Mouse (Mus musculus): ENCODE data around the gene Ssr4. TPM values are rescaled to one million over a fixed set of nuclear protein-coding genes. Genes with fewer than 3 reads are reported as not detected.
A peak's percentile ranks its signal among the peaks of the same experiment; 100 is the strongest.
"Not testable (repeated sequence)": the region's sequence is repeated elsewhere in the genome, so short reads cannot be mapped to it uniquely, and the experiment has no call there.

Gene Ssr4
- 111 and 116 TPM in 2 replicates for polyA plus RNA-seq (2016; fragmentation: Nextera tagmentation; extraction: Ambion mirVana)

- WGBS, result 12% methylated on average over 52 of the region's 52 CpGs
- peak; percentile 92 for DNase-seq (ENCODE audit: low spot score)
- Histone ChIP-seq H3K27ac (peak within 1 kb of the TSS; percentile 91), H3K4me1 (0 out of 2 replicates have a peak, but pooled peaks cover 6% of the 10 kb centered on the region), H3K9me3 (replicated peaks) (no peaks in the 10 kb centered on the region), H3K27me3 (ENCODE audit: low read depth, poor library complexity, severe bottlenecking) (peaks cover 95% of the 10 kb centered on the region), H3K36me3 (peaks cover 36% of the 10 kb centered on the region), H3K4me3 (peak within 1 kb of the TSS; percentile 63)
These were observed at the start of gene Ssr4, which contains the start of gene Idh3g for GRCm38 (mm10) chrX:73786364-73787224. Gene Ssr4, plus strand, starts transcription at chrX:73787028. Gene Idh3g, minus strand, starts transcription at chrX:73786897.

- Histone ChIP-seq H3K36me3 (no peaks in the 10 kb centered on the region), H3K4me3 (no peak overlapping the region), H3K9me3 (replicated peaks) (no peaks in the 10 kb centered on the region), H3K27me3 (ENCODE audit: low read depth, poor library complexity, severe bottlenecking) (peaks cover 54% of the 10 kb centered on the region), H3K27ac (no peak overlapping the region), H3K4me1 (no peaks in the 10 kb centered on the region)
- DNase-seq (ENCODE audit: low spot score), result no peak
- WGBS, result 80% methylated on average over 1 of the region's 1 CpGs
These were observed 48.7 kb upstream of the Ssr4 start for GRCm38 (mm10) chrX:73738155-73738554.

GRCm38 (mm10) chrX:73739151-73739550 lies 47.7 kb upstream of the Ssr4 start:
- Histone ChIP-seq H3K36me3 (no peaks in the 10 kb centered on the region), H3K4me1 (no peaks in the 10 kb centered on the region), H3K4me3 (no peak overlapping the region), H3K27me3 (ENCODE audit: low read depth, poor library complexity, severe bottlenecking) (peaks cover 46% of the 10 kb centered on the region), H3K9me3 (replicated peaks) (no peaks in the 10 kb centered on the region), H3K27ac (no peak overlapping the region)
- 79% methylated on average over 5 of the region's 5 CpGs for WGBS
- no peak for DNase-seq (ENCODE audit: low spot score)

- 93% methylated on average over 7 of the region's 7 CpGs for WGBS
- H3K4me3 ChIP-seq; DNase-seq (ENCODE audit: low spot score): not testable (repeated sequence)
These were observed 47.0 kb upstream of the Ssr4 start for GRCm38 (mm10) chrX:73739841-73740240.

GRCm38 (mm10) chrX:73744774-73745481 lies 41.9 kb upstream of the Ssr4 start:
- Histone ChIP-seq H3K27me3 (ENCODE audit: low read depth, poor library complexity, severe bottlenecking) (peaks cover 11% of the 10 kb centered on the region; the same call in 1 of the 2 replicates), H3K4me3 (no peak overlapping the region), H3K9me3 (replicated peaks) (no peaks in the 10 kb centered on the region), H3K36me3 (no peaks in the 10 kb centered on the region), H3K27ac (no peak overlapping the region), H3K4me1 (no peaks in the 10 kb centered on the region)
- 80% methylated on average over 1 of the region's 1 CpGs for WGBS
- no peak for DNase-seq (ENCODE audit: low spot score)

More at GRCm38 (mm10) chrX:73739841-73740240, 47.0 kb upstream of the Ssr4 start:
- H3K9me3 ChIP-seq (replicated peaks); H3K27ac ChIP-seq; H3K4me1 ChIP-seq; H3K36me3 ChIP-seq: not testable (repeated sequence)
- peaks cover 39% of the 10 kb centered on the region for H3K27me3 ChIP-seq (ENCODE audit: low read depth, poor library complexity, severe bottlenecking)

GRCm38 (mm10) chrX:73748977-73749376 lies 37.9 kb upstream of the Ssr4 start:
- no peaks in the 10 kb centered on the region for H3K4me1 ChIP-seq
- 96% methylated on average over 1 of the region's 1 CpGs for WGBS
- H3K27ac ChIP-seq, result no peak overlapping the region
- no peak for DNase-seq (ENCODE audit: low spot score)
- no peaks in the 10 kb centered on the region for H3K36me3 ChIP-seq
- H3K27me3 ChIP-seq (ENCODE audit: low read depth, poor library complexity, severe bottlenecking), result peaks cover 33% of the 10 kb centered on the region
- H3K9me3 ChIP-seq (replicated peaks), result no peaks in the 10 kb centered on the region
- H3K4me3 ChIP-seq, result no peak overlapping the region

- Histone ChIP-seq H3K27me3 (ENCODE audit: low read depth, poor library complexity, severe bottlenecking) (peaks cover 81% of the 10 kb centered on the region), H3K4me3 (no peak within 1 kb of the TSS), H3K36me3 (no peaks in the 10 kb centered on the region), H3K9me3 (replicated peaks) (no peaks in the 10 kb centered on the region), H3K27ac (no peak within 1 kb of the TSS), H3K4me1 (no peaks in the 10 kb centered on the region)
- no peak for DNase-seq (ENCODE audit: low spot score)
- 72% methylated on average over 5 of the region's 5 CpGs for WGBS
These were observed 30.3 kb upstream of the Ssr4 start, which contains the start of gene Plxnb3 for GRCm38 (mm10) chrX:73756334-73757140. Gene Plxnb3, plus strand, starts transcription at chrX:73757090.

GRCm38 (mm10) chrX:73758611-73759290 lies 28.1 kb upstream of the Ssr4 start:
- no peaks in the 10 kb centered on the region for H3K4me1 ChIP-seq
- WGBS, result 89% methylated on average over 13 of the region's 13 CpGs

GRCm38 (mm10) chrX:73765311-73765710 lies 21.5 kb upstream of the Ssr4 start:
- Histone ChIP-seq H3K27me3 (ENCODE audit: low read depth, poor library complexity, severe bottlenecking) (peaks cover 77% of the 10 kb centered on the region), H3K36me3 (no peaks in the 10 kb centered on the region), H3K27ac (no peak overlapping the region), H3K4me1 (no peaks in the 10 kb centered on the region), H3K4me3 (no peak overlapping the region), H3K9me3 (replicated peaks) (no peaks in the 10 kb centered on the region)
- WGBS, result 60% methylated on average over 1 of the region's 1 CpGs
- no peak for DNase-seq (ENCODE audit: low spot score)

More at GRCm38 (mm10) chrX:73758611-73759290, 28.1 kb upstream of the Ssr4 start:
- Histone ChIP-seq H3K27ac (no peak overlapping the region), H3K4me3 (no peak overlapping the region), H3K36me3 (no peaks in the 10 kb centered on the region), H3K9me3 (replicated peaks) (no peaks in the 10 kb centered on the region), H3K27me3 (ENCODE audit: low read depth, poor library complexity, severe bottlenecking) (peaks cover 84% of the 10 kb centered on the region)
- no peak for DNase-seq (ENCODE audit: low spot score)

GRCm38 (mm10) chrX:73767267-73767666 lies 19.6 kb upstream of the Ssr4 start:
- Histone ChIP-seq H3K4me3 (no peak overlapping the region), H3K27ac (no peak overlapping the region), H3K4me1 (no peaks in the 10 kb centered on the region), H3K27me3 (ENCODE audit: low read depth, poor library complexity, severe bottlenecking) (peaks cover 87% of the 10 kb centered on the region), H3K36me3 (no peaks in the 10 kb centered on the region), H3K9me3 (replicated peaks) (no peaks in the 10 kb centered on the region)
- 54% methylated on average over 9 of the region's 9 CpGs for WGBS
- DNase-seq (ENCODE audit: low spot score), result peak; percentile 38

- peaks cover 33% of the 10 kb centered on the region for H3K36me3 ChIP-seq
- peaks cover 92% of the 10 kb centered on the region for H3K27me3 ChIP-seq (ENCODE audit: low read depth, poor library complexity, severe bottlenecking)
- H3K27ac ChIP-seq, result no peak within 1 kb of the TSS
- H3K4me3 ChIP-seq, result no peak within 1 kb of the TSS
- DNase-seq (ENCODE audit: low spot score), result no peak
- peaks cover 6% of the 10 kb centered on the region; the same call in 1 of the 2 replicates for H3K4me1 ChIP-seq
- WGBS, result 66% methylated on average over 9 of the region's 9 CpGs
- H3K9me3 ChIP-seq (replicated peaks), result no peaks in the 10 kb centered on the region
These were observed 12.6 kb upstream of the Ssr4 start, which contains the start of gene Srpk3 for GRCm38 (mm10) chrX:73774168-73774760. Gene Srpk3, plus strand, starts transcription at chrX:73774405.

Measured in limb, embryonic 10.5 days (tissue).